Mouse (Mus musculus) left cerebral cortex, postnatal 10 days (tissue): Measurements from ENCODE around the gene Dclk2. TPM values are rescaled to one million over a fixed set of nuclear protein-coding genes. Genes with fewer than 3 reads are reported as not detected.

Source experiments
- DNase-seq, 2 experiments: peaks; one replicate each; pipeline ENCODE4 v3.0.0; 2021 to 2022; ENCODE audit warnings: low spot score in 2 of 2, mixed read lengths in 1 of 2; ENCODE audit errors: extremely low spot score in 1 of 2
- intact Hi-C: fragments of 180-260 bp; cut with DNase I; formaldehyde crosslinking; loops from one replicate; pipeline ENCODE4 v1.15.1; 2025
- total RNA-seq, 2 experiments: library from RNA; stranded (reverse); gene quantifications; 2 replicates each; pipeline ENCODE4 v1.2.3; 2021

Dclk2 gene
- total RNA-seq, 2 experiments from 2014 or later = 100 to 104 TPM

GRCm38 (mm10) chr3:86898366-86898765 is 22.3 kb downstream of the Dclk2 start:
- DNase-seq = no peak
- intact Hi-C loops = no loop called here

- peak in 1 of 2 experiments; percentile 28 for DNase-seq
- intact Hi-C loops = no loop called here
Observed at GRCm38 (mm10) chr3:86897551-86897950, 23.1 kb downstream of the Dclk2 start.

GRCm38 (mm10) chr3:86897066-86897465 is 23.6 kb downstream of the Dclk2 start:
- no peak for DNase-seq

GRCm38 (mm10) chr3:86894491-86894890 is 26.2 kb downstream of the Dclk2 start:
- intact Hi-C loops = no loop called here
- no peak for DNase-seq

More at GRCm38 (mm10) chr3:86897066-86897465, 23.6 kb downstream of the Dclk2 start:
- intact Hi-C loops = no loop called here

- intact Hi-C loops = no loop called here
- DNase-seq = no peak
Observed at GRCm38 (mm10) chr3:86887512-86887911, 33.1 kb downstream of the Dclk2 start.

- intact Hi-C loops = no loop called here
- DNase-seq = no peak
Observed at GRCm38 (mm10) chr3:86885180-86885579, 35.5 kb downstream of the Dclk2 start.

- intact Hi-C loops = no loop called here
- no peak for DNase-seq
Observed at GRCm38 (mm10) chr3:86884481-86884880, 36.2 kb downstream of the Dclk2 start.

- intact Hi-C loops = no loop called here
- no peak for DNase-seq
Observed at GRCm38 (mm10) chr3:86883985-86884384, 36.7 kb downstream of the Dclk2 start.

GRCm38 (mm10) chr3:86875912-86876311 is 44.7 kb downstream of the Dclk2 start:
- intact Hi-C loops = no loop called here

GRCm38 (mm10) chr3:86873092-86873600 is 47.5 kb downstream of the Dclk2 start:
- intact Hi-C loops = no loop called here
- no peak for DNase-seq

More at GRCm38 (mm10) chr3:86875912-86876311, 44.7 kb downstream of the Dclk2 start:
- no peak for DNase-seq

GRCm38 (mm10) chr3:86870952-86871351 is 49.7 kb downstream of the Dclk2 start:
- peak in 1 of 2 experiments; percentile 59 for DNase-seq
- intact Hi-C loops = no loop called here

- DNase-seq = peak in 1 of 2 experiments; percentile 35
- intact Hi-C loops = no loop called here
Observed at GRCm38 (mm10) chr3:86870411-86870810, 50.2 kb downstream of the Dclk2 start.

GRCm38 (mm10) chr3:86868721-86869120 is 51.9 kb downstream of the Dclk2 start:
- DNase-seq = no peak
- intact Hi-C loops = no loop called here

- intact Hi-C loops = no loop called here
- DNase-seq = no peak
Observed at GRCm38 (mm10) chr3:86863327-86864008, 57.2 kb downstream of the Dclk2 start.

- intact Hi-C loops = no loop called here
- peak in 1 of 2 experiments; percentile 45 for DNase-seq
Observed at GRCm38 (mm10) chr3:86862939-86863311, 57.7 kb downstream of the Dclk2 start.

GRCm38 (mm10) chr3:86862245-86862938 is 58.3 kb downstream of the Dclk2 start:
- intact Hi-C loops = no loop called here
- no peak for DNase-seq

- intact Hi-C loops = no loop called here
- no peak for DNase-seq
Observed at GRCm38 (mm10) chr3:86859791-86860190, 60.9 kb downstream of the Dclk2 start.

GRCm38 (mm10) chr3:86858699-86859098 is 62.0 kb downstream of the Dclk2 start:
- no peak for DNase-seq
- intact Hi-C loops = no loop called here

GRCm38 (mm10) chr3:86857833-86858398 is 62.7 kb downstream of the Dclk2 start:
- DNase-seq = no peak
- intact Hi-C loops = no loop called here

- no peak for DNase-seq
- intact Hi-C loops = no loop called here
Observed at GRCm38 (mm10) chr3:86852867-86853266, 67.8 kb downstream of the Dclk2 start.
